Mouse (Mus musculus): ENCODE data around the gene Limd2.

DNA sequence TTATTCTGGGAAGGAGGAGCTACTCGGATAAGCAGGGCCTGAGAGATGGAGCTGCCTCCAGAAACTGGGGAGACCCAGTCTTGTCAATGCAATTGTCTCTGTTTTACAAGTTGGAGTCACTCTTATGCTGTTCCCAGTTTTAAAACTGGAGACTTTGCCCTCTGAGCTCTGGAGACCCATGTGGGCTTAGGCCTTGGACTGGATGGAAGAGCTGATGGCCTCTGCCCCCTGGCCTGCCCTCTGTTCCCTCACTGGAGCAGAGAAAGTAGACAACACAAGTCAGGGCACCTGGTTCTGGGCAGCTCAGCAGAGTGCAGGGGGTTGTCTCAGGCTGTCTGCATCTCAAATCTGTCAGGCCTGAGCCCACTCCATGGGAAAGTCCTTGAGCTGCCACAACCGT lies 5.9 kb downstream of the Limd2 start:
- TF ChIP-seq GATA1 (IDR thresholded peaks at IDR 0.05; ENCODE audit: low read length) (no peak), TAL1 (IDR thresholded peaks at IDR 0.05; ENCODE audit: low read length) (no peak)
